Mouse (Mus musculus) erythroblast, embryonic 14.5 days (primary cell): Measurements from ENCODE around the gene Pnpla2. TPM values are rescaled to one million over a fixed set of nuclear protein-coding genes. Genes with fewer than 3 reads are reported as not detected.

Experiments used
- H3K27me3 ChIP-seq: 2 replicates; pipeline ENCODE4 v1.6.1; 2012; ENCODE audit warnings: inconsistent platforms; ENCODE audit not compliant: control insufficient read depth
- H3K36me3 ChIP-seq: 2 replicates; pipeline ENCODE4 v1.6.1; 2012; ENCODE audit warnings: mild to moderate bottlenecking, inconsistent platforms; ENCODE audit not compliant: control insufficient read depth
- H3K4me1 ChIP-seq: 2 replicates; pipeline ENCODE4 v1.6.1; 2012; ENCODE audit warnings: inconsistent platforms; ENCODE audit not compliant: control insufficient read depth
- H3K4me3 ChIP-seq: replicated peaks from 2 replicates; pipeline ENCODE3; 2012; ENCODE audit warnings: moderate library complexity, mild to moderate bottlenecking, inconsistent platforms
- H3K9me3 ChIP-seq: 2 replicates; pipeline ENCODE4 v1.6.1; 2012; ENCODE audit warnings: low read length, inconsistent platforms, mixed read lengths; ENCODE audit not compliant: control insufficient read depth
- GATA1 ChIP-seq: IDR thresholded peaks from 2 replicates; pipeline ENCODE4 v1.6.1; 2012; ENCODE audit warnings: low read length, inconsistent platforms, mixed read lengths
- TAL1 ChIP-seq: IDR thresholded peaks from 3 replicates; pipeline ENCODE4 v1.6.1; 2012; ENCODE audit warnings: low read length, inconsistent platforms, mixed read lengths
- polyA plus RNA-seq: library from polyadenylated mRNA; stranded (reverse); fragments of >175 nt; gene quantifications from 2 replicates; pipeline ENCODE4 v1.2.3, GENCODE M21; 2012

Pnpla2 gene
- polyA plus RNA-seq, 1 experiment = 3.0 TPM

DNA sequence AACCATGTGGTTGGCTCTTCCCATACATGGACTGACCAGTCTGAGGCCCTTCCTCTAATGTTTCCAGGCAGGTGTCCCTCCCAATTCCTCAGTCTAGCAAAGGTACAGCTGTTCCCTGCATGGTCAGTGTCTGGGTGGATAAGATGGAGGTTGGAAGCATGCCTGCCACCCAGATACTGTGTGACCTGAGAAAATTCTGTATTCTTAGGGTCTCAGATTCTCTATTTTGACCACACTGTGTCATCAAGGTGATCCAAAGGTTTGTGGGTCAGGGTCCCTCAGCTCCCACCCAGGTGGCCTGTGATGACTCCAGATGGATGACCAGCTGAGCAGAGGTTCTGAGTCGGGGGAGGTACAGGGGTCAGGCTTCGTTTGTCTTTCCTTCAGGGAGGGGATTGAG lies 30.2 kb downstream of the Pnpla2 start:
- TF ChIP-seq TAL1 (no peak), GATA1 (no peak)
- Histone ChIP-seq H3K4me3 (no peak overlapping the region), H3K36me3 (peaks cover 33% of the 10 kb centered on the region), H3K9me3 (no peaks in the 10 kb centered on the region; the same call in 1 of the 2 replicates), H3K4me1 (peaks cover 33% of the 10 kb centered on the region), H3K27me3 (peaks cover 38% of the 10 kb centered on the region)

DNA sequence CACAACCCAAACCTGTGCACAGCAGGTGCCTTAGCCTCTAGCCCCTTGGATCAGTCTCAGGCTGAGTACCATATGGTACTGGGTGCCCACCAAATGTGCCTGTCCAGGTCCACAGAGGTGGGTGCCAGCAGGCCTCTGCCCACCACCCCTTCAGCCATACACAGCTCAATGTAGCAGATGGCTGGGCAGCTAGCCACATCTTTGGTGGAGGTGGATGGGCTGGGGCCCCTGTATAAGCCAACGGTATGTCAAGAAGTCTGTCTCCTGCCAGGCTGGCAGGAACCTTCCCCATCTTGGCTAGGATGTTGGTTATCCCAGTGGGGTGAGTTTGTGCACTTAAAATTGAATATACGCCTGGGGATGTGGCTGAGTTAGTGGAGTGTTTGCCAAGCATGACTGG lies 30.6 kb downstream of the Pnpla2 start:
- Histone ChIP-seq H3K4me1 (peaks cover 32% of the 10 kb centered on the region), H3K4me3 (no peak overlapping the region), H3K9me3 (no peaks in the 10 kb centered on the region; the same call in 1 of the 2 replicates), H3K27me3 (peaks cover 36% of the 10 kb centered on the region), H3K36me3 (peaks cover 35% of the 10 kb centered on the region)
- no peak for TF ChIP-seq TAL1
- TF ChIP-seq GATA1 = no peak

GRCm38 (mm10) chr7:141486239-141486638 lies 31.2 kb downstream of the Pnpla2 start:
- Histone ChIP-seq H3K36me3 (peaks cover 38% of the 10 kb centered on the region), H3K9me3 (no peaks in the 10 kb centered on the region; the same call in 1 of the 2 replicates), H3K27me3 (peaks cover 30% of the 10 kb centered on the region), H3K4me1 (peaks cover 32% of the 10 kb centered on the region), H3K4me3 (no peak overlapping the region)
- TF ChIP-seq GATA1 (no peak), TAL1 (no peak)

GRCm38 (mm10) chr7:141487141-141487540 lies 32.1 kb downstream of the Pnpla2 start:
- H3K4me1 ChIP-seq = peaks cover 32% of the 10 kb centered on the region
- no peak overlapping the region for H3K4me3 ChIP-seq
- peaks cover 21% of the 10 kb centered on the region for H3K27me3 ChIP-seq
- H3K36me3 ChIP-seq = peaks cover 47% of the 10 kb centered on the region
- no peaks in the 10 kb centered on the region for H3K9me3 ChIP-seq
- TF ChIP-seq TAL1 = no peak
- TF ChIP-seq GATA1 = no peak

DNA sequence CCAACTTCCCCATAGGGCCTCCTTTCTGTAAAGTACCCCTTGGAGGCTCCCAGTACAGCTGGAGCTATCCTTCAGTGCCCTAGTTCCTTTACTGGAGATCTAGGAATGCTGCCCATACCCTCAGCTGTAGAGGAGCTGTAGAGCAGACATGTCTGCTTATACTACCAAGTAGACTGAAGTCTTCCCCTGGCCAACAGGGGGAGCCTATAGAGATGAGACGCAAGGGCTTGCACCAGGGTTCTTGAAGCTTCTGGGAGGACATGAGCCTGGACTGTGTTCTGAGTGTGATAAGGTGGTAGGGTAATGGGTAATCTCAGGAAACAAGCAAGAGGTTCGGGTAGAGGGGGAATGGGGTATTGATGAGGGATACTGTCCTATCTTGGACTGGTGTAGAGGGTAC lies 36.2 kb downstream of the Pnpla2 start:
- Histone ChIP-seq H3K36me3 (peaks cover 70% of the 10 kb centered on the region), H3K4me1 (peaks cover 29% of the 10 kb centered on the region)
- TF ChIP-seq GATA1 (no peak), TAL1 (no peak)

DNA sequence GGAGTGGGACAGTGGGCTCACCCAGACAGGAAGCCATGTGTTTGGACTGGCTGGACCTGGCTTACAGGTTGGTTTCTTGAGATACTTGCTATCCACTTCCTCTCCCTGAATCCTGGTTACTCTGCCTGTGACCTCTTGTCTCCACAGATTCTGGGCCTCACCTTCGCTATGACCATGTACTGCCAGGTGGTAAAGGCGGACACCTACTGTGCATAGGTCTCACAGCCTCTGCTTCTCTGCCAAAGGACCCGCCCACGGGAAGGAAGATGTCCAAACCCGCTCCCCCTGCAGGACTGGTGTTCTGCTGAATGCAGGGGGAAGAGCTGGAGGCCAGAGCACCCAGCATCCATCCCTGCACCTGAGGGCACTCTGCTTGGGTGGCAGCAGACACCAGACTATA lies 37.7 kb downstream of the Pnpla2 start:
- H3K4me3 ChIP-seq = no peak overlapping the region
- no peaks in the 10 kb centered on the region for H3K27me3 ChIP-seq
- no peak for TF ChIP-seq TAL1
- TF ChIP-seq GATA1 = no peak
- peaks cover 25% of the 10 kb centered on the region for H3K4me1 ChIP-seq
- H3K9me3 ChIP-seq = no peaks in the 10 kb centered on the region
- H3K36me3 ChIP-seq = peaks cover 75% of the 10 kb centered on the region

More for the DNA sequence above, 36.2 kb downstream of the Pnpla2 start:
- H3K27me3 ChIP-seq = no peaks in the 10 kb centered on the region
- no peaks in the 10 kb centered on the region for H3K9me3 ChIP-seq
- H3K4me3 ChIP-seq = no peak overlapping the region

GRCm38 (mm10) chr7:141493729-141494128 lies 38.7 kb downstream of the Pnpla2 start:
- H3K4me3 ChIP-seq = no peak overlapping the region
- peaks cover 83% of the 10 kb centered on the region for H3K36me3 ChIP-seq

GRCm38 (mm10) chr7:141495379-141495778 lies 40.4 kb downstream of the Pnpla2 start:
- Histone ChIP-seq H3K9me3 (no peaks in the 10 kb centered on the region), H3K4me3 (no peak overlapping the region), H3K36me3 (peaks cover 91% of the 10 kb centered on the region), H3K4me1 (peaks cover 25% of the 10 kb centered on the region), H3K27me3 (no peaks in the 10 kb centered on the region)
- TF ChIP-seq TAL1 (no peak), GATA1 (no peak)

More at GRCm38 (mm10) chr7:141493729-141494128, 38.7 kb downstream of the Pnpla2 start:
- H3K4me1 ChIP-seq = peaks cover 25% of the 10 kb centered on the region
- no peaks in the 10 kb centered on the region for H3K27me3 ChIP-seq
- TF ChIP-seq TAL1 (no peak), GATA1 (no peak)
- no peaks in the 10 kb centered on the region for H3K9me3 ChIP-seq

GRCm38 (mm10) chr7:141495940-141496339 lies 40.9 kb downstream of the Pnpla2 start:
- Histone ChIP-seq H3K4me1 (peaks cover 23% of the 10 kb centered on the region), H3K4me3 (no peak overlapping the region), H3K9me3 (no peaks in the 10 kb centered on the region), H3K36me3 (peaks cover 88% of the 10 kb centered on the region), H3K27me3 (no peaks in the 10 kb centered on the region)
- no peak for TF ChIP-seq TAL1

GRCm38 (mm10) chr7:141497600-141497999 lies 42.6 kb downstream of the Pnpla2 start:
- H3K27me3 ChIP-seq = no peaks in the 10 kb centered on the region
- H3K36me3 ChIP-seq = peaks cover 89% of the 10 kb centered on the region
- TF ChIP-seq GATA1 (no peak), TAL1 (no peak)

More at GRCm38 (mm10) chr7:141497600-141497999, 42.6 kb downstream of the Pnpla2 start:
- H3K4me1 ChIP-seq = peaks cover 21% of the 10 kb centered on the region
- H3K9me3 ChIP-seq = no peaks in the 10 kb centered on the region; the same call in 1 of the 2 replicates
- H3K4me3 ChIP-seq = no peak overlapping the region
